Mouse (Mus musculus) heart, postnatal 0 days (tissue): Measurements from ENCODE around the gene Lrrc8e.

ENCODE experiments used
- CTCF ChIP-seq: IDR thresholded peaks from 2 replicates; pipeline ENCODE4 v1.5.1; 2016; ENCODE audit warnings: antibody characterized with exemption, control low read depth, low read depth
- EP300 ChIP-seq: IDR thresholded peaks from 2 replicates; pipeline ENCODE4 v1.6.1; 2016; ENCODE audit warnings: antibody characterized with exemption, low read depth

- TF ChIP-seq CTCF (no peak), EP300 (no peak)
Observed at GRCm38 (mm10) chr8:4252116-4252760, 25.6 kb downstream of the Lrrc8e start.
